Mouse (Mus musculus): ENCODE measurements at regions not wholly inside any gene's neighbourhood (a gene's known extent, or its start where the extent isn't known, plus 50 kb on each side); places are given as distances from the start of the nearest gene placed in this dataset.

DNA sequence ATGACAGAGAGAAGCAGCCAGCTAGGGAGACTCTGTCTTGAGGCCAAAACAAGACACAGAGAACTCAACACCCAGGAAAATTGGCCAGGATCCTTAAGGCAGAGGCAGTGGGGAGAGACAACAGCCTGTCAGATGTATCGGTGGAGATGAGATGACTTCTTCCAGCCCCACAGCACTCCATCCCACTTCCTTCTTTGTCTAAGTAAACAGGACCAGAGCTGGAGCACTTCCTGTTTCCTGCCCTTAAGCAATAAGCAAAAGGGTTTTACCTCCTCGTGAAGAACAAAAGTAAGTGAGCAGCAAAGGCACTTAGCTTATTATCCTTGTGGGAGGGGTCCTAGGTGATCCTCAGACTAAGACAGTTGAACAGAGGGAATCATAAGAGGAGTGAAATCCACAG is 212.0 kb upstream of the Nr4a3 start:
- Histone ChIP-seq H3K4me1 (no peaks in the 10 kb centered on the region), H3K27me3 (replicated peaks) (no peaks in the 10 kb centered on the region), H3K9me3 (no peaks in the 10 kb centered on the region), H3K36me3 (replicated peaks; ENCODE audit: low read length) (no peaks in the 10 kb centered on the region), H3K4me3 (replicated peaks) (no peak overlapping the region)
- TF ChIP-seq FLI1 (IDR thresholded peaks at IDR 0.05; ENCODE audit: low read length), result no peak
- TF ChIP-seq GATA1 (IDR thresholded peaks at IDR 0.05; ENCODE audit: borderline replicate concordance, low read length), result no peak

DNA sequence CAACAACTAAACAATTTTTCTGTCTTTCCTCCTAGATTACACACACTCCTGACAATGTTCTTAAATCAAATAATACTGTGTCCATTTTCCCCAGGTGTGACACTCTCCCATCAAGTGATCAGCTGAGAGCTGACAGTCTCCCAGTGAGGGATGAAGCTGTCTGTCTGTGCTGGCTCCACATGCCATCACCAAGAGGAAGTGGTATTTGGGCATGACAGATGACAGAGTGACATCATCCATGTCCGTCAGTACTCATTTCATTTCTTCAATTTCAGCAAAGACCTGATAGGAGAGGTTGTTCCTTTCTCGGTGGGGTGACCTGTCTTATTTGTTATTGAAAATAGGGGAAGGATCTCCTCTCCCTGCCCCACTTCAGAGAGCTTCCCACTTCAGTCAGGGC is 206.5 kb upstream of the Nr4a3 start:
- Histone ChIP-seq H3K27me3 (replicated peaks) (no peaks in the 10 kb centered on the region), H3K9me3 (0 out of 2 replicates have a peak, but pooled peaks cover 2% of the 10 kb centered on the region), H3K4me1 (no peaks in the 10 kb centered on the region), H3K4me3 (replicated peaks) (no peak overlapping the region), H3K36me3 (replicated peaks; ENCODE audit: low read length) (no peaks in the 10 kb centered on the region)
- TF ChIP-seq GATA1 (IDR thresholded peaks at IDR 0.05; ENCODE audit: borderline replicate concordance, low read length), result no peak
- TF ChIP-seq FLI1 (IDR thresholded peaks at IDR 0.05; ENCODE audit: low read length), result no peak

DNA sequence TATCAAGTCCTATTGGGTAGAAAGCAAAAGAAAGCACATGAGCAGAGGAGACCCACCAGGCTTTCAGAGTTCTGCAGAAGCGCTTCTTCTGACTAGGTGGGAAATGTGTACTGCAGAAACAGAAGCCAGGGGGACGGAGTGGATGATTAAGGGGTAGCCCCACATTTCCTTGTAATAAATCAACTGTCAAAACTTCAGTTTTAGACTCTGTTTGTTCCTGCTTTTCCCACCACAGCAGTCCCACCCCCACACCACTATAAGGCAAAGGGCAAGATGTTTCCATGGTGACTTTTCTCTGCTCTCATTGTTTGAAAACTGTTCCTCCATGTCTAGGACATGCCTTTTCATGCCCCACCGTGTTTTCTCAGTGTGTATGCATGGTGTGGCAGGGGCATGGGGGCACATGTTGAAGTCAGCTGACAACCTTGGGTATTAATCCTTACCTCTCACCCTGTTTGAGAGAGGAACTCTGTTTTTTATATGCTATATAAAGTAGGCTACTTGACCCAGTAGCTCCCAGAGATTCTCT is 202.8 kb upstream of the Nr4a3 start:
- H3K4me1 ChIP-seq, result no peaks in the 10 kb centered on the region
- no peaks in the 10 kb centered on the region for H3K27me3 ChIP-seq (replicated peaks)
- TF ChIP-seq GATA1 (IDR thresholded peaks at IDR 0.05; ENCODE audit: borderline replicate concordance, low read length), result no peak
- no peak for TF ChIP-seq FLI1 (IDR thresholded peaks at IDR 0.05; ENCODE audit: low read length)
- H3K9me3 ChIP-seq, result 0 out of 2 replicates have a peak, but pooled peaks cover 2% of the 10 kb centered on the region
- H3K36me3 ChIP-seq (replicated peaks; ENCODE audit: low read length), result no peaks in the 10 kb centered on the region
- no peak overlapping the region for H3K4me3 ChIP-seq (replicated peaks)

DNA sequence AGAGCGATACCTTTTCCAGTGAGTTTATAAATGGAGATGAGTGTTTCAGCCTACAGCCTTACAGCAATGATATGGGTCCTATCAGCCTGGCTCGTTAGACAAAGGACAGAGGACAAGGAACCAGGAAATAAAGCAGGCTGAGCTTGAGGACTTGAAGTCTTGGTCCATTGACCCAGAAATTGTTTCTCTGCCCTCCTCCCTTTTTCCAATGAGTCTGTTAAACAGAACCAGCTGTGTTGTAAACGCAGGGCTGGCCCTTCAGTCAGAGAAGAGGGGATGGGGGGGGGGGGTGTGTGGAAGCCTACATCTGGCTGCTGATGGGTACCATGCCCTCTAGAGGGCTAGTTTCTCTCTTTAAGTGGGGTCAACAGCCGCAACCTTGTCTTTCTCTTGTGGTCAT is 199.7 kb upstream of the Nr4a3 start:
- Histone ChIP-seq H3K4me3 (replicated peaks) (no peak overlapping the region), H3K27me3 (replicated peaks) (no peaks in the 10 kb centered on the region), H3K4me1 (no peaks in the 10 kb centered on the region), H3K36me3 (replicated peaks; ENCODE audit: low read length) (no peaks in the 10 kb centered on the region), H3K9me3 (peaks cover 4% of the 10 kb centered on the region; the same call in 1 of the 2 replicates)
- no peak for TF ChIP-seq FLI1 (IDR thresholded peaks at IDR 0.05; ENCODE audit: low read length)
- TF ChIP-seq GATA1 (IDR thresholded peaks at IDR 0.05; ENCODE audit: borderline replicate concordance, low read length), result no peak

DNA sequence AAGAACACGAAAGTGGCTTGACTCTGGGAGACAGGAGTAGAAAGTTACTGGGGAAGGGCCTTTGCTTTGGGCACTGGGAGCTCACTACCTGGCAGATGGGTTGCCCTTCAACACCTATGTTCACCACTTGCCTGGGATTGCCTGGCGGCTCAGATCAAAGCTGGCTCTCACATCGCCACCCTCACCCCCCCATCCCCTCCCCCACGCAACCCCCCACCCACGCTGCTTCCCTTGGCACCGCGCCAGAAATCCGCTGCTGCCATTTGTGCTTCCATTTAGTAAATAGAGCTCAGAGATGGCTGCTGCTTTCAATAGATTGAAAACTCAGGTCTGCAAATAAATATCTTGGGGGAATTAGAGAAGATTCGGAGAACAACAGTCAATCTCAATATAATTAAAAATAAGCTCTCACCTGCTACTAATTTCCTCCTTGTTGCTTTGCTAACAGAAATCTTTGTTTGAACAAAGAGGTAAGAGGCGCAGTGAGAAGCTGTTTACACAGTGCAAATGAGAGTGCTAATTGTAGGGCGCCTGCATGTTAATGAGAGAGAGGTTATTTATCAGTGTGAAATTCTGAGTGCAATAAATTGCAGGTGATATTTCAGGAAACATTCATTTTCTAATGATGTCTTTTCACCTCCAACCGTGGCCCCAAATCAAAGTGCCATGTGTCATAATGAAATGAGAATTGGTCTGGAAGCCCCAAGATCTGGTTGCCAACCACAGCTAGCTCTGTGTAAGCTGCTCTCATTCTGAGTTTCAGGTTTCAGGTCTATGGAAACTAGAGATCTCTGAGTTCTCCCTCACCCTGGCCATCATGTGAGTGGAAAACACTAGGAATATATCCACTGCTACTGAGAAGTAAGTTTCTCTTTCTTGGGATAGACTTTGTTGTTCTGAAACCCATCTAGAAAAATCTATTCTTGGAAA is 198.3 kb upstream of the Nr4a3 start:
- Histone ChIP-seq H3K27me3 (replicated peaks) (no peaks in the 10 kb centered on the region), H3K4me1 (no peaks in the 10 kb centered on the region), H3K9me3 (peaks cover 8% of the 10 kb centered on the region; the same call in 1 of the 2 replicates), H3K36me3 (replicated peaks; ENCODE audit: low read length) (no peaks in the 10 kb centered on the region), H3K4me3 (replicated peaks) (no peak overlapping the region)
- TF ChIP-seq GATA1 (IDR thresholded peaks at IDR 0.05; ENCODE audit: borderline replicate concordance, low read length) (no peak), FLI1 (IDR thresholded peaks at IDR 0.05; ENCODE audit: low read length) (no peak)

DNA sequence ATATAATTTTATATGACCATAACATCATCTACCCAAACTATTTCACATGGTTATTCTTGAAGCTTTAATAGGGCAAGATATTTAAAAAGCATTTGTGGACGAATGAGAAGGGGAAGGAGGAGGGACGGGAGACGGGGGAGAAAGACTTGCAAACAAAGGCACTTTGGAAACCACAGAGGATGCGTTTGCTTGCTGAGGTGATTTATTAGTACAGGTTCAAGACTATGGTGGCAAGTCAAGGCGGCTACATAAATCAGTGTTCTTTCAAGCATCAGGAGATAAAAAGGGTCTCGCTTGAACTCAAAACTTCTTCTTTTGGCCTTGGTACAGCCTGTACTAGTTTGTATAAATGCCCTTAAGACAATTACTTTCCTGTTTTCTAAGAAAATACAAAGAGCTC is 183.8 kb upstream of the Nr4a3 start:
- TF ChIP-seq GATA1 (IDR thresholded peaks at IDR 0.05; ENCODE audit: borderline replicate concordance, low read length) (no peak), FLI1 (IDR thresholded peaks at IDR 0.05; ENCODE audit: low read length) (no peak)
- H3K9me3 ChIP-seq, result no peaks in the 10 kb centered on the region; the same call in 1 of the 2 replicates
- no peak overlapping the region for H3K4me3 ChIP-seq (replicated peaks)
- H3K27me3 ChIP-seq (replicated peaks), result no peaks in the 10 kb centered on the region
- no peaks in the 10 kb centered on the region for H3K4me1 ChIP-seq
- H3K36me3 ChIP-seq (replicated peaks; ENCODE audit: low read length), result no peaks in the 10 kb centered on the region

DNA sequence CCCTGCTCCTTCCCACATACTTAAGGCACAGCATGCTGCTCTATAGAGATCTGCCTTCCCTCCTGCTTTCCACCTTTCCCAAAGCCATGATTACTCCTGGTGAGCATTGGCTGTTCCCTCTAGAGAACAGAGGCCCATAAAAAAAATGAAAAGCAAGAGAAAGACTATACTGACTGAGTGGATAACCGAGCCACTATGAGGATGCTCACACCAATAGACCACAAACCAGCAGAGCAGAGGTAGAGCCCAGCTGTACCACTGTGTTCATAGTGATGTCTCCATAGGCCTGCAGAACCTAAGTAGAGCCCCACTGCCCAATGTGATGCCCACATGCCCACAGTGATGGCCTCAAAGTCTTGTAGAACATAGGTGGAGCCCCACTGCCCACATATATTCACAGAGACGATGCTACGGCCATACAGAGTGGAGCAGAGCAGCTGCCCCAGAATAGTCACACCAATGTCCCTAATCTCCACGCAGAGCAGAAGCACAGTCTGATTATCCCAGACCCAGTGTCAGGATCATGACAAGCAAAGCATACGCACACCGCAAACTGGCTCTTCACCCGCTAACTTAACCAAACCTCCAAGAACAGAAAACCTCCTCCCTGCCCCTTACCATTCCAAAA is 174.8 kb upstream of the Nr4a3 start:
- Histone ChIP-seq H3K4me1 (no peaks in the 10 kb centered on the region), H3K36me3 (replicated peaks; ENCODE audit: low read length) (no peaks in the 10 kb centered on the region), H3K4me3 (replicated peaks) (no peak overlapping the region), H3K9me3 (peaks cover 13% of the 10 kb centered on the region; the same call in 1 of the 2 replicates), H3K27me3 (replicated peaks) (no peaks in the 10 kb centered on the region)
- no peak for TF ChIP-seq FLI1 (IDR thresholded peaks at IDR 0.05; ENCODE audit: low read length)
- no peak for TF ChIP-seq GATA1 (IDR thresholded peaks at IDR 0.05; ENCODE audit: borderline replicate concordance, low read length)

DNA sequence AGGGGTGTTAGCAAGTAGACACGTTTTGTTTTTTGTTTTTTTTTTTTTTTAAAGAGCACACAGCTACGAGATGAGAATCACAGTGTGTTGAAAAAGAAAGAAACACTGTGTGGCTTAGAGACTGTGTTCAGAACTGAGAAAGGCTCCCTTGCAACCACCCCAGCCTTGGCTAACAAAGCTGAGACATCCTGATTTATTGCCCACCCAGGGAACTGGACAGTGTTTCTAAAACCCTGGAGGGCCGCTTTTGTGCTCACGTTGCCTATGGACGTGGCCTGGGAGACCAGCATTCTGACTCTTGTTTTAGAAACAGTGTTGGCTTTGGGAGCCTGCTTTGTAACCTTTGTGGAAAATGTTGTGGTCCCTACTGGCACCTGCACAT is 174.3 kb upstream of the Nr4a3 start:
- Histone ChIP-seq H3K27me3 (replicated peaks) (no peaks in the 10 kb centered on the region), H3K36me3 (replicated peaks; ENCODE audit: low read length) (no peaks in the 10 kb centered on the region), H3K9me3 (peaks cover 13% of the 10 kb centered on the region; the same call in 1 of the 2 replicates), H3K4me1 (no peaks in the 10 kb centered on the region), H3K4me3 (replicated peaks) (no peak overlapping the region)
- TF ChIP-seq GATA1 (IDR thresholded peaks at IDR 0.05; ENCODE audit: borderline replicate concordance, low read length) (no peak), FLI1 (IDR thresholded peaks at IDR 0.05; ENCODE audit: low read length) (no peak)

DNA sequence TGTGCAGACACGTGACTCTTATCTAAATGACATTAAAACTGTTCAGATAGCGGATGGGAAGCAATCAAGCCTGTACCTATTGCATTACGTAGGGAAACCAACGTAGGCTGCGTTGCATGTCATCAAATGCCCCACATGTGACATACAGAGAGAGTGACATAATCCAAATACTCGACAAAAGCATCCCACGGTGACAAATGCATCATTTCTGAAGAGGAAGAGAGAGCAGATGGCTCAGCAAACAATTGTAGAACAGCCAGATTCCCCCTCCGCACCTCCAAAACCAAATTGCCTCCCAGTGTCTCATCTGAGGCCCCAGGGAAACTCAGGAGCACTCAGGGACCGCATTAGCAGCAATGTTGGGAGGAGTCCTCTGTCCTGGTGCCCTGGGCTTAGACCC is 163.4 kb upstream of the Nr4a3 start:
- Histone ChIP-seq H3K9me3 (no peaks in the 10 kb centered on the region), H3K36me3 (replicated peaks; ENCODE audit: low read length) (no peaks in the 10 kb centered on the region), H3K27me3 (replicated peaks) (no peaks in the 10 kb centered on the region), H3K4me3 (replicated peaks) (no peak overlapping the region), H3K4me1 (no peaks in the 10 kb centered on the region)
- TF ChIP-seq FLI1 (IDR thresholded peaks at IDR 0.05; ENCODE audit: low read length), result no peak
- TF ChIP-seq GATA1 (IDR thresholded peaks at IDR 0.05; ENCODE audit: borderline replicate concordance, low read length), result no peak

DNA sequence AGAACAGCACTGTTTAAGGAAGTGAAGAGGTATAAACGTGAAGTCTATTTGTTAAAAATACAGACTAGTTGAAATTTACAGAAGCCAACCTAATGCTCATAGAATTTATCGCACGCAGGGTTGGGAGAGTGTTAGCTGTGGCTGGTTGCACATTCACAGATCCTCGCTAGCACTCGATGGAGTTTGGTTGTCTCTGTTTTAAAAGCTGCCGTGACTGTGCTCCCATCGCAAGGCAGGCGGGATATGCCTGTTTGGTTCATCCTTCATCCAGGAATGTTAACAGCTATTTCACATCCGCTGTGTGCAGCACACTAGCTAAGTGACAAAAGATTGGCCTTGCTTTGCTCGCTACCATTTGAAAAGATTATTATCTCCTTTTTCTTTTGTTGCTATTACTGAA is 162.9 kb upstream of the Nr4a3 start:
- TF ChIP-seq FLI1 (IDR thresholded peaks at IDR 0.05; ENCODE audit: low read length) (no peak), GATA1 (IDR thresholded peaks at IDR 0.05; ENCODE audit: borderline replicate concordance, low read length) (no peak)
- H3K9me3 ChIP-seq, result no peaks in the 10 kb centered on the region
- no peak overlapping the region for H3K4me3 ChIP-seq (replicated peaks)
- no peaks in the 10 kb centered on the region for H3K4me1 ChIP-seq
- no peaks in the 10 kb centered on the region for H3K27me3 ChIP-seq (replicated peaks)
- H3K36me3 ChIP-seq (replicated peaks; ENCODE audit: low read length), result no peaks in the 10 kb centered on the region
